Mouse (Mus musculus) myocyte (in vitro differentiated cells): Measurements from ENCODE around the gene Gna11.

Experiments used
- E2F4 ChIP-seq: IDR thresholded peaks from one replicate; pipeline ENCODE4 v1.6.1; 2011; ENCODE audit warnings: mild to moderate bottlenecking, control low read depth, moderate library complexity; ENCODE audit not compliant: insufficient read depth
- MAX ChIP-seq: IDR thresholded peaks from one replicate; pipeline ENCODE4 v1.6.1; 2011; ENCODE audit warnings: low read depth, mild to moderate bottlenecking, control low read depth
- MYOD1 ChIP-seq, 3 experiments: IDR thresholded peaks; one replicate each; pipeline ENCODE4 v1.6.1; 2011; ENCODE audit warnings: control low read depth in 2 of 3, low read depth in 2 of 3, mild to moderate bottlenecking in 2 of 3, moderate library complexity in 1 of 3; ENCODE audit not compliant: insufficient read length in 2 of 3, control insufficient read depth in 1 of 3
- MYOG ChIP-seq, 3 experiments: IDR thresholded peaks; one replicate each; pipeline ENCODE4 v1.6.1; 2011; ENCODE audit warnings: control low read depth in 2 of 3, low read depth in 2 of 3, mild to moderate bottlenecking in 2 of 3; ENCODE audit not compliant: insufficient read length in 2 of 3, control insufficient read depth in 1 of 3, insufficient read depth in 1 of 3
- POLR2A ChIP-seq: IDR thresholded peaks from one replicate; pipeline ENCODE4 v1.6.1; 2011; ENCODE audit warnings: low read depth, mild to moderate bottlenecking, control low read depth, moderate library complexity; ENCODE audit not compliant: insufficient read length
- POLR2AphosphoS2 ChIP-seq: IDR thresholded peaks from one replicate; pipeline ENCODE4 v1.6.1; 2011; ENCODE audit warnings: low read depth, control low read depth; ENCODE audit not compliant: insufficient read length
- SRF ChIP-seq: IDR thresholded peaks from one replicate; pipeline ENCODE4 v1.6.1; 2011; ENCODE audit warnings: low read depth; ENCODE audit not compliant: control insufficient read depth, insufficient read length
- TCF12 ChIP-seq: IDR thresholded peaks from one replicate; pipeline ENCODE4 v1.6.1; 2011; ENCODE audit warnings: mild to moderate bottlenecking, control low read depth; ENCODE audit not compliant: poor library complexity, insufficient read depth, severe bottlenecking
- TCF3 ChIP-seq: IDR thresholded peaks from one replicate; pipeline ENCODE4 v1.6.1; 2011; ENCODE audit warnings: low read depth, control low read depth; ENCODE audit not compliant: insufficient read length
- USF1 ChIP-seq: IDR thresholded peaks from one replicate; pipeline ENCODE4 v1.6.1; 2011; ENCODE audit warnings: low read depth, mild to moderate bottlenecking, control low read depth, moderate library complexity

DNA sequence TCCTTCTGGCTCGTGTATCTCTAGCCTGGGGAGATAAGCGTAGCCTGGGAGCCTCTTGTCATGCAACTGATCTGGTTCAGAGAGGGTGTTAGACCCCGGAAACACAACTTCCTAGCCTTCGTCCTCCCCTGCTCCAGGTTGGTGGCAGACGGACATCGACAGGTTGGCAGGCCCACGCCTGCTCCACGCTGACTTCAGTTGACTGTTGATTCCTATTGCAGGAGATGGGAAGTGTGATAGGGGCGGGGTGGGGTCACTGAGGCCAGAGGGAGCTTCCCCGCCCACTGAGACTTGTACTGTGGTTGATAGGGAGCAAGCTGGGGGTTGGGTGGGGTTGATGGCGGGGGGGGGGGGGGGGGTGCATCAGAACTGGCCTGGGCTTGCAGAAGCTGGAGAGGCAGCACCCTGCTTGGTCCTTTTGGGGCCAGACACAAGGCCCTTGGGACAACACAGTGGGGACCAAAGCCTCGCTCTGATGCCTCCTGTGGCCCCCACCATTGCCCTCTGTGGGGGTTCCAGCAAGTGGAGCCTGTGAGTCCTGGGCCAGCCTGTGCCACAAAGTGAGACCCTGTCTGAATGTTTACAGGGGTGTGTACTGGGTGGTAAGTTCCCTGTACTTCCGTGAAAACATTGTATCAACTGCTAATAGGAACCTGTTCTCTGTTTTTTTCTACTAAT lies 19.8 kb downstream of the Gna11 start:
- TF ChIP-seq USF1, result no peak
- no peak for TF ChIP-seq MYOD1 (IDR thresholded peaks at IDR 0.05; ENCODE audit: control insufficient read depth in 1 of 3, insufficient read length in 2 of 3, low read depth in 2 of 3)
- TF ChIP-seq POLR2A, result no peak
- no peak for TF ChIP-seq POLR2AphosphoS2
- TF ChIP-seq MYOG (IDR thresholded peaks at IDR 0.05; ENCODE audit: control insufficient read depth in 1 of 3, insufficient read depth in 1 of 3, insufficient read length in 2 of 3, low read depth in 2 of 3), result no peak
- TF ChIP-seq TCF12, result no peak
- TF ChIP-seq MAX, result no peak
- TF ChIP-seq SRF, result no peak
- no peak for TF ChIP-seq TCF3
- no peak for TF ChIP-seq E2F4
